Mouse (Mus musculus) CH12.LX (cell line): ENCODE measurements around the gene Kcnk7. TPM values are rescaled to one million over a fixed set of nuclear protein-coding genes. Genes with fewer than 3 reads are reported as not detected.

Experiments used
- DNase-seq: peaks from one replicate; pipeline ENCODE4 v3.0.0-alpha.2; 2013; ENCODE audit errors: extremely low read depth
- H3K27ac ChIP-seq: 2 replicates; pipeline ENCODE4 v1.5.1; 2012; ENCODE audit warnings: low read depth, mild to moderate bottlenecking, control low read depth, moderate library complexity; ENCODE audit not compliant: insufficient read depth
- H3K27me3 ChIP-seq: replicated peaks from 2 replicates; pipeline ENCODE3; 2012; ENCODE audit warnings: inconsistent platforms
- H3K36me3 ChIP-seq, 2 experiments: replicated peaks in 1 of 2; 2 replicates each; pipeline versions ENCODE3 to v1.6.1; 2012; ENCODE audit warnings: inconsistent platforms in 1 of 2, low read length in 1 of 2, mild to moderate bottlenecking in 1 of 2, mixed read lengths in 1 of 2, moderate library complexity in 1 of 2; ENCODE audit not compliant: control insufficient read depth in 1 of 2, insufficient read depth in 1 of 2
- H3K4me1 ChIP-seq, 2 experiments: 2 replicates each; pipeline ENCODE4 v1.6.1; 2012; ENCODE audit warnings: inconsistent platforms in 1 of 2, moderate library complexity in 1 of 2; ENCODE audit not compliant: insufficient read depth in 2 of 2, control insufficient read depth in 1 of 2
- H3K4me2 ChIP-seq: 2 replicates; pipeline ENCODE4 v1.6.1; 2012; ENCODE audit warnings: low read depth, mild to moderate bottlenecking, control low read depth; ENCODE audit not compliant: poor library complexity, insufficient read depth, severe bottlenecking
- H3K4me3 ChIP-seq, 3 experiments: fragments of 150-350 bp in 1 of 3; sonication (generic) in 1 of 3; replicated peaks in 1 of 3; 2 replicates each; pipeline versions ENCODE3 to v1.5.1; 2011 to 2012; ENCODE audit warnings: low read depth in 2 of 3, low read length in 2 of 3, mild to moderate bottlenecking in 2 of 3, moderate library complexity in 2 of 3, control low read depth in 1 of 3, improper control_type of control experiment in 1 of 3, inconsistent platforms in 1 of 3, mixed read lengths in 1 of 3; ENCODE audit not compliant: poor library complexity in 1 of 3
- H3K79me2 ChIP-seq: replicated peaks from 2 replicates; pipeline ENCODE4 v1.6.1; 2012; ENCODE audit warnings: mild to moderate bottlenecking, moderate library complexity; ENCODE audit not compliant: control insufficient read depth, poor library complexity, insufficient read depth, severe bottlenecking; ENCODE audit errors: extremely low read depth
- H3K9ac ChIP-seq: 2 replicates; pipeline ENCODE4 v1.6.1; 2012; ENCODE audit warnings: low read depth, mild to moderate bottlenecking, control low read depth, moderate library complexity; ENCODE audit not compliant: insufficient read depth
- H3K9me3 ChIP-seq: replicated peaks from 2 replicates; pipeline ENCODE3; 2012; ENCODE audit warnings: low read length, inconsistent platforms, mixed read lengths
- CHD2 ChIP-seq: IDR thresholded peaks from 2 replicates; pipeline ENCODE4 v1.6.1; 2011; ENCODE audit warnings: low read length, improper control_type of control experiment
- CTCF ChIP-seq, 2 experiments: IDR thresholded peaks in 1 of 2; conservative IDR thresholded peaks in 1 of 2; 2 replicates each; pipeline ENCODE4 v1.5.1; 2011 to 2012; ENCODE audit warnings: low read depth in 2 of 2, low read length in 2 of 2, improper control_type of control experiment in 1 of 2, inconsistent platforms in 1 of 2, mild to moderate bottlenecking in 1 of 2, moderate library complexity in 1 of 2
- ETS1 ChIP-seq: conservative IDR thresholded peaks from 2 replicates; pipeline ENCODE4 v1.6.1; 2012; ENCODE audit warnings: low read depth, mild to moderate bottlenecking, inconsistent platforms, low read length, improper control_type of control experiment, moderate library complexity
- JUND ChIP-seq: conservative IDR thresholded peaks from 2 replicates; pipeline ENCODE4 v1.6.1; 2011; ENCODE audit warnings: low read depth, low read length, improper control_type of control experiment
- MEF2A ChIP-seq: IDR thresholded peaks from 2 replicates; pipeline ENCODE4 v1.6.1; 2014; ENCODE audit warnings: low read depth, mild to moderate bottlenecking, inconsistent platforms, low read length, improper control_type of control experiment, borderline replicate concordance
- NRF1 ChIP-seq: IDR thresholded peaks from 2 replicates; pipeline ENCODE4 v1.6.1; 2014; ENCODE audit warnings: low read depth, mild to moderate bottlenecking, inconsistent platforms, low read length, improper control_type of control experiment, moderate library complexity
- PAX5 ChIP-seq: IDR thresholded peaks from 2 replicates; pipeline ENCODE4 v1.6.1; 2012; ENCODE audit warnings: low read length, inconsistent platforms, mixed read lengths
- RAD21 ChIP-seq: IDR thresholded peaks from 2 replicates; pipeline ENCODE4 v1.6.1; 2011; ENCODE audit warnings: low read depth, mild to moderate bottlenecking, low read length, improper control_type of control experiment, moderate library complexity
- RCOR1 ChIP-seq: conservative IDR thresholded peaks from 2 replicates; pipeline ENCODE4 v1.6.1; 2012; ENCODE audit warnings: low read depth, mild to moderate bottlenecking, inconsistent platforms, low read length, improper control_type of control experiment
- SIN3A ChIP-seq: IDR thresholded peaks from 2 replicates; pipeline ENCODE4 v1.6.1; 2012; ENCODE audit warnings: low read length, improper control_type of control experiment, inconsistent platforms
- ZKSCAN1 ChIP-seq: IDR thresholded peaks from 2 replicates; pipeline ENCODE4 v1.6.1; 2012; ENCODE audit warnings: low read depth, inconsistent platforms, low read length, improper control_type of control experiment, borderline replicate concordance
- ZMIZ1 ChIP-seq: IDR thresholded peaks from 2 replicates; pipeline ENCODE4 v1.6.1; 2012; ENCODE audit warnings: low read depth, mild to moderate bottlenecking, inconsistent platforms, low read length, improper control_type of control experiment
- dilution Hi-C: fragments of 300-500 bp; cut with MboI; formaldehyde crosslinking; loops from 2 replicates; pipeline ENCODE4 v1.14.3; 2020; ENCODE audit warnings: low sequenced_read_pairs; ENCODE audit not compliant: extremely low pct_unique_long_range_greater_than_20kb, extremely low pct_ligation_motif_present
- in situ Hi-C: fragments of 300-500 bp; cut with MboI; formaldehyde crosslinking; loops from 3 replicates; pipeline ENCODE4 v1.14.3; 2019; ENCODE audit warnings: low sequenced_read_pairs, low pct_ligation_motif_present, low pct_unique_long_range_greater_than_20kb, mixed read lengths
- polyA plus RNA-seq: library from polyadenylated mRNA; unstranded; fragments of >175 nt; gene quantifications from 2 replicates; pipeline ENCODE4 v1.2.1, GENCODE M21; 2012; ENCODE audit warnings: low read depth; ENCODE audit not compliant: insufficient read length
- total RNA-seq, 2 experiments: library from RNA; depleted of rRNA; stranded (reverse); fragments of 300-350 nt in 1 of 2; fragments of >200 nt in 1 of 2; gene quantifications; 2 replicates each; pipeline ENCODE4 v1.2.3; 2012 to 2014

Kcnk7 gene
- total and polyA plus RNA-seq, 3 experiments, result 0.30 TPM; not detected in 2

- H3K4me1 ChIP-seq, result peaks cover 21 to 46% of the 10 kb centered on the region in 2 experiments
- H3K9me3 ChIP-seq, result no peaks in the 10 kb centered on the region
- DNase-seq, result no peak
- H3K4me3 ChIP-seq, result no peak overlapping the region
- H3K79me2 ChIP-seq, result no peaks in the 10 kb centered on the region
- in situ Hi-C loops (no loop called here), dilution Hi-C loops (no loop called here)
- peaks cover 43 to 93% of the 10 kb centered on the region in 2 experiments for H3K36me3 ChIP-seq
- H3K4me2 ChIP-seq, result peak overlapping the region; percentile 5; the same call in 1 of the 2 replicates
- peak overlapping the region; percentile 53; the same call in 1 of the 2 replicates for H3K27ac ChIP-seq
- no peak overlapping the region for H3K9ac ChIP-seq
- H3K27me3 ChIP-seq, result no peaks in the 10 kb centered on the region
- no peak for TF ChIP-seq MEF2A
- TF ChIP-seq NRF1, result no peak
- no peak for TF ChIP-seq JUND
- TF ChIP-seq CTCF (conservative IDR thresholded peaks at IDR 0.05 in 1 of 2, IDR thresholded peaks at IDR 0.05 in 1 of 2; ENCODE audit: low read depth in 2 of 2, low read length in 2 of 2), result no peak
- no peak for TF ChIP-seq RAD21
- no peak for TF ChIP-seq PAX5
- no peak for TF ChIP-seq RCOR1
- TF ChIP-seq CHD2, result no peak
- no peak for TF ChIP-seq ZKSCAN1
- TF ChIP-seq ETS1, result no peak
These were observed 9.1 kb downstream of the Kcnk7 start for GRCm38 (mm10) chr19:5713255-5713654.

- in situ Hi-C loops, result no loop called here
- H3K27ac ChIP-seq, result peak overlapping the region; percentile 53; the same call in 1 of the 2 replicates
- H3K79me2 ChIP-seq, result no peaks in the 10 kb centered on the region
- H3K4me2 ChIP-seq, result peak overlapping the region; percentile 5; the same call in 1 of the 2 replicates
- H3K4me1 ChIP-seq, result peaks cover 21 to 46% of the 10 kb centered on the region in 2 experiments
- DNase-seq, result peak; percentile 66
- no peaks in the 10 kb centered on the region for H3K9me3 ChIP-seq
- H3K27me3 ChIP-seq, result no peaks in the 10 kb centered on the region
- no peak overlapping the region for H3K9ac ChIP-seq
- TF ChIP-seq ZMIZ1, result no peak
- peak; percentile 74 for TF ChIP-seq SIN3A
- no peak for TF ChIP-seq ZKSCAN1
- dilution Hi-C loops, result no loop called here
- no peak overlapping the region for H3K4me3 ChIP-seq
- H3K36me3 ChIP-seq, result peaks cover 44 to 93% of the 10 kb centered on the region in 2 experiments
These were observed 9.6 kb downstream of the Kcnk7 start for GRCm38 (mm10) chr19:5713730-5714129.
